Mouse (Mus musculus): ENCODE data around the gene Wnt3a. TPM values are rescaled to one million over a fixed set of nuclear protein-coding genes. Genes with fewer than 3 reads are reported as not detected.

Wnt3a gene
- polyA plus RNA-seq, 1 experiment, result not detected

- TF ChIP-seq SRF (IDR thresholded peaks at IDR 0.05; ENCODE audit: control insufficient read depth, insufficient read length, low read depth), result no peak
- TF ChIP-seq MAX (IDR thresholded peaks at IDR 0.05; ENCODE audit: low read depth), result no peak
- TF ChIP-seq POLR2A (IDR thresholded peaks at IDR 0.05; ENCODE audit: insufficient read length, low read depth), result no peak
- no peak for TF ChIP-seq CEBPB (IDR thresholded peaks at IDR 0.05; ENCODE audit: insufficient read depth, poor library complexity, severe bottlenecking)
- TF ChIP-seq REST (IDR thresholded peaks at IDR 0.05; ENCODE audit: insufficient read depth, insufficient read length), result no peak
- TF ChIP-seq TCF12 (IDR thresholded peaks at IDR 0.05; ENCODE audit: insufficient read depth, poor library complexity, severe bottlenecking), result no peak
- TF ChIP-seq TCF3 (IDR thresholded peaks at IDR 0.05; ENCODE audit: insufficient read length, low read depth), result no peak
- TF ChIP-seq USF1 (IDR thresholded peaks at IDR 0.05; ENCODE audit: low read depth), result no peak
- TF ChIP-seq POLR2AphosphoS2 (IDR thresholded peaks at IDR 0.05; ENCODE audit: insufficient read length, low read depth), result no peak
- TF ChIP-seq MYOG (IDR thresholded peaks at IDR 0.05; ENCODE audit: control insufficient read depth in 1 of 3, insufficient read depth in 1 of 3, insufficient read length in 2 of 3, low read depth in 2 of 3), result no peak
- no peak for TF ChIP-seq MYOD1 (IDR thresholded peaks at IDR 0.05; ENCODE audit: control insufficient read depth in 1 of 3, insufficient read length in 2 of 3, low read depth in 2 of 3)
- no peak for TF ChIP-seq E2F4 (IDR thresholded peaks at IDR 0.05; ENCODE audit: insufficient read depth)
- peaks cover 85% of the 10 kb centered on the region for H3K79me2 ChIP-seq (ENCODE audit: control insufficient read depth, insufficient read depth)
- H3K36me3 ChIP-seq (ENCODE audit: control insufficient read depth, insufficient read depth), result peaks cover 7% of the 10 kb centered on the region
- H3K27me3 ChIP-seq (ENCODE audit: control insufficient read depth, insufficient read depth, insufficient read length), result no peaks in the 10 kb centered on the region
- H3K4me3 ChIP-seq, result no peak overlapping the region
- peak overlapping the region; percentile 96 for H3K4me2 ChIP-seq (ENCODE audit: low read depth)
- no peak overlapping the region for H3ac ChIP-seq (ENCODE audit: control insufficient read depth, insufficient read length)
Measured at GRCm38 (mm10) chr11:59224470-59224869, 66.1 kb downstream of the Wnt3a start.

GRCm38 (mm10) chr11:59224025-59224424 lies 66.5 kb downstream of the Wnt3a start:
- Histone ChIP-seq H3K4me3 (no peak overlapping the region), H3K4me2 (ENCODE audit: low read depth) (peak overlapping the region; percentile 96), H3K36me3 (ENCODE audit: control insufficient read depth, insufficient read depth) (peaks cover 7% of the 10 kb centered on the region), H3K27me3 (ENCODE audit: control insufficient read depth, insufficient read depth, insufficient read length) (no peaks in the 10 kb centered on the region), H3K79me2 (ENCODE audit: control insufficient read depth, insufficient read depth) (peaks cover 90% of the 10 kb centered on the region), H3ac (ENCODE audit: control insufficient read depth, insufficient read length) (no peak overlapping the region)
- TF ChIP-seq E2F4 (IDR thresholded peaks at IDR 0.05; ENCODE audit: insufficient read depth) (no peak), USF1 (IDR thresholded peaks at IDR 0.05; ENCODE audit: low read depth) (no peak), REST (IDR thresholded peaks at IDR 0.05; ENCODE audit: insufficient read depth, insufficient read length) (no peak), CEBPB (IDR thresholded peaks at IDR 0.05; ENCODE audit: insufficient read depth, poor library complexity, severe bottlenecking) (no peak), MAX (IDR thresholded peaks at IDR 0.05; ENCODE audit: low read depth) (no peak), TCF12 (IDR thresholded peaks at IDR 0.05; ENCODE audit: insufficient read depth, poor library complexity, severe bottlenecking) (no peak), POLR2A (IDR thresholded peaks at IDR 0.05; ENCODE audit: insufficient read length, low read depth) (no peak), MYOG (IDR thresholded peaks at IDR 0.05; ENCODE audit: control insufficient read depth in 1 of 3, insufficient read depth in 1 of 3, insufficient read length in 2 of 3, low read depth in 2 of 3) (no peak), MYOD1 (IDR thresholded peaks at IDR 0.05; ENCODE audit: control insufficient read depth in 1 of 3, insufficient read length in 2 of 3, low read depth in 2 of 3) (no peak), TCF3 (IDR thresholded peaks at IDR 0.05; ENCODE audit: insufficient read length, low read depth) (no peak), SRF (IDR thresholded peaks at IDR 0.05; ENCODE audit: control insufficient read depth, insufficient read length, low read depth) (no peak), POLR2AphosphoS2 (IDR thresholded peaks at IDR 0.05; ENCODE audit: insufficient read length, low read depth) (no peak)

- Histone ChIP-seq H3K4me2 (ENCODE audit: low read depth) (no peak overlapping the region), H3K79me2 (ENCODE audit: control insufficient read depth, insufficient read depth) (peaks cover 100% of the 10 kb centered on the region), H3K27me3 (ENCODE audit: control insufficient read depth, insufficient read depth, insufficient read length) (no peaks in the 10 kb centered on the region), H3ac (ENCODE audit: control insufficient read depth, insufficient read length) (no peak overlapping the region), H3K4me3 (no peak overlapping the region), H3K36me3 (ENCODE audit: control insufficient read depth, insufficient read depth) (peaks cover 7% of the 10 kb centered on the region)
- TF ChIP-seq REST (IDR thresholded peaks at IDR 0.05; ENCODE audit: insufficient read depth, insufficient read length) (no peak), CEBPB (IDR thresholded peaks at IDR 0.05; ENCODE audit: insufficient read depth, poor library complexity, severe bottlenecking) (no peak), TCF12 (IDR thresholded peaks at IDR 0.05; ENCODE audit: insufficient read depth, poor library complexity, severe bottlenecking) (no peak)
Measured at GRCm38 (mm10) chr11:59222306-59222705, 68.2 kb downstream of the Wnt3a start.

- H3K36me3 ChIP-seq (ENCODE audit: control insufficient read depth, insufficient read depth), result peaks cover 7% of the 10 kb centered on the region
- H3ac ChIP-seq (ENCODE audit: control insufficient read depth, insufficient read length), result no peak overlapping the region
- H3K4me2 ChIP-seq (ENCODE audit: low read depth), result no peak overlapping the region
- H3K4me3 ChIP-seq, result no peak overlapping the region
- H3K79me2 ChIP-seq (ENCODE audit: control insufficient read depth, insufficient read depth), result peaks cover 100% of the 10 kb centered on the region
- no peaks in the 10 kb centered on the region for H3K27me3 ChIP-seq (ENCODE audit: control insufficient read depth, insufficient read depth, insufficient read length)
- no peak for TF ChIP-seq MAX (IDR thresholded peaks at IDR 0.05; ENCODE audit: low read depth)
- no peak for TF ChIP-seq CEBPB (IDR thresholded peaks at IDR 0.05; ENCODE audit: insufficient read depth, poor library complexity, severe bottlenecking)
- no peak for TF ChIP-seq MYOD1 (IDR thresholded peaks at IDR 0.05; ENCODE audit: control insufficient read depth in 1 of 3, insufficient read length in 2 of 3, low read depth in 2 of 3)
- TF ChIP-seq USF1 (IDR thresholded peaks at IDR 0.05; ENCODE audit: low read depth), result no peak
- no peak for TF ChIP-seq TCF3 (IDR thresholded peaks at IDR 0.05; ENCODE audit: insufficient read length, low read depth)
- no peak for TF ChIP-seq MYOG (IDR thresholded peaks at IDR 0.05; ENCODE audit: control insufficient read depth in 1 of 3, insufficient read depth in 1 of 3, insufficient read length in 2 of 3, low read depth in 2 of 3)
- no peak for TF ChIP-seq TCF12 (IDR thresholded peaks at IDR 0.05; ENCODE audit: insufficient read depth, poor library complexity, severe bottlenecking)
Measured at GRCm38 (mm10) chr11:59221604-59222003, 68.9 kb downstream of the Wnt3a start.

- Histone ChIP-seq H3K4me3 (no peak overlapping the region), H3K27me3 (ENCODE audit: control insufficient read depth, insufficient read depth, insufficient read length) (no peaks in the 10 kb centered on the region), H3K4me2 (ENCODE audit: low read depth) (no peak overlapping the region), H3K36me3 (ENCODE audit: control insufficient read depth, insufficient read depth) (peaks cover 4% of the 10 kb centered on the region), H3K79me2 (ENCODE audit: control insufficient read depth, insufficient read depth) (peaks cover 100% of the 10 kb centered on the region), H3ac (ENCODE audit: control insufficient read depth, insufficient read length) (no peak overlapping the region)
- TF ChIP-seq MYOD1 (IDR thresholded peaks at IDR 0.05; ENCODE audit: control insufficient read depth in 1 of 3, insufficient read length in 2 of 3, low read depth in 2 of 3), result no peak
- TF ChIP-seq MYOG (IDR thresholded peaks at IDR 0.05; ENCODE audit: control insufficient read depth in 1 of 3, insufficient read depth in 1 of 3, insufficient read length in 2 of 3, low read depth in 2 of 3), result no peak
- no peak for TF ChIP-seq CEBPB (IDR thresholded peaks at IDR 0.05; ENCODE audit: insufficient read depth, poor library complexity, severe bottlenecking)
- no peak for TF ChIP-seq TCF12 (IDR thresholded peaks at IDR 0.05; ENCODE audit: insufficient read depth, poor library complexity, severe bottlenecking)
- no peak for TF ChIP-seq E2F4 (IDR thresholded peaks at IDR 0.05; ENCODE audit: insufficient read depth)
- no peak for TF ChIP-seq TCF3 (IDR thresholded peaks at IDR 0.05; ENCODE audit: insufficient read length, low read depth)
- no peak for TF ChIP-seq POLR2AphosphoS2 (IDR thresholded peaks at IDR 0.05; ENCODE audit: insufficient read length, low read depth)
- TF ChIP-seq SRF (IDR thresholded peaks at IDR 0.05; ENCODE audit: control insufficient read depth, insufficient read length, low read depth), result no peak
- TF ChIP-seq USF1 (IDR thresholded peaks at IDR 0.05; ENCODE audit: low read depth), result no peak
- no peak for TF ChIP-seq REST (IDR thresholded peaks at IDR 0.05; ENCODE audit: insufficient read depth, insufficient read length)
- TF ChIP-seq MAX (IDR thresholded peaks at IDR 0.05; ENCODE audit: low read depth), result no peak
- TF ChIP-seq POLR2A (IDR thresholded peaks at IDR 0.05; ENCODE audit: insufficient read length, low read depth), result no peak
Measured at GRCm38 (mm10) chr11:59219064-59219463, 71.5 kb downstream of the Wnt3a start.
